Mouse (Mus musculus): ENCODE results near the gene Spef1.

Spef1 gene

GRCm38 (mm10) chr2:131140533-131140905, 46.6 kb downstream of the Spef1 start:
- no peak for DNase-seq

- no peak for DNase-seq
These were observed 47.1 kb downstream of the Spef1 start for GRCm38 (mm10) chr2:131139886-131140532.

GRCm38 (mm10) chr2:131139287-131139686, 47.8 kb downstream of the Spef1 start:
- no peak for DNase-seq

GRCm38 (mm10) chr2:131138760-131139159, 48.3 kb downstream of the Spef1 start:
- DNase-seq: no peak

GRCm38 (mm10) chr2:131138296-131138695, 48.8 kb downstream of the Spef1 start:
- no peak for DNase-seq

- DNase-seq: no peak
These were observed 51.5 kb downstream of the Spef1 start for GRCm38 (mm10) chr2:131135521-131136139.

GRCm38 (mm10) chr2:131134826-131135400, 52.2 kb downstream of the Spef1 start:
- no peak for DNase-seq

- DNase-seq: no peak
These were observed 52.7 kb downstream of the Spef1 start for GRCm38 (mm10) chr2:131134381-131134780.

GRCm38 (mm10) chr2:131132930-131133547, 54.0 kb downstream of the Spef1 start, which contains the start of gene Gm11037:
Gm11037 (plus strand) TSS chr2:131133497.
- no peak for DNase-seq

- DNase-seq: no peak
These were observed 54.8 kb downstream of the Spef1 start for GRCm38 (mm10) chr2:131132111-131132888.

- no peak for DNase-seq
These were observed 56.2 kb downstream of the Spef1 start for GRCm38 (mm10) chr2:131130849-131131248.

GRCm38 (mm10) chr2:131129836-131130235, 57.2 kb downstream of the Spef1 start:
- no peak for DNase-seq

- no peak for DNase-seq
These were observed 58.4 kb downstream of the Spef1 start for GRCm38 (mm10) chr2:131128636-131129157.

- no peak for DNase-seq
These were observed 58.9 kb downstream of the Spef1 start for GRCm38 (mm10) chr2:131128211-131128610.

GRCm38 (mm10) chr2:131127161-131127730, 59.8 kb downstream of the Spef1 start, which contains the start of gene Hspa12b:
Hspa12b (plus strand) TSS chr2:131127280.
- peak in 1 of 2 experiments; percentile 10 for DNase-seq

GRCm38 (mm10) chr2:131125964-131126815, 60.9 kb downstream of the Spef1 start:
- no peak for DNase-seq

GRCm38 (mm10) chr2:131125157-131125963, 61.7 kb downstream of the Spef1 start:
- DNase-seq: no peak

- no peak for DNase-seq
These were observed 62.9 kb downstream of the Spef1 start for GRCm38 (mm10) chr2:131124166-131124565.
